Mouse (Mus musculus) liver, embryonic 16.5 days (tissue): Measurements from ENCODE around the gene Olfr1044. TPM values are rescaled to one million over a fixed set of nuclear protein-coding genes. Genes with fewer than 3 reads are reported as not detected.

ENCODE experiments used
- ATAC-seq: fragments of 200-750 bp; cut with Nextera tagmentation; 2 replicates; pipeline ENCODE4 v1.8.0; 2017; ENCODE audit warnings: low read depth, mild to moderate bottlenecking, moderate number of reproducible peaks, moderate library complexity
- H3K27ac ChIP-seq: fragments of 300-500 bp; sonication (generic); 2 replicates; pipeline ENCODE4 v1.5.1; 2014; ENCODE audit warnings: mild to moderate bottlenecking, low read length
- H3K27me3 ChIP-seq: fragments of 300-500 bp; sonication (generic); 2 replicates; pipeline ENCODE4 v1.6.1; 2014; ENCODE audit warnings: low read depth, low read length, mixed read lengths; ENCODE audit not compliant: control insufficient read depth, insufficient read depth
- H3K36me3 ChIP-seq: fragments of 300-500 bp; sonication (generic); 2 replicates; pipeline ENCODE4 v1.6.1; 2014; ENCODE audit warnings: mild to moderate bottlenecking; ENCODE audit not compliant: control insufficient read depth, insufficient read depth
- H3K4me1 ChIP-seq: fragments of 300-500 bp; sonication (generic); 2 replicates; pipeline ENCODE4 v1.6.1; 2014; ENCODE audit warnings: low read depth, low read length, mixed read lengths; ENCODE audit not compliant: control insufficient read depth
- H3K4me2 ChIP-seq: fragments of 300-500 bp; sonication (generic); 2 replicates; pipeline ENCODE4 v1.6.1; 2014; ENCODE audit warnings: low read depth, low read length, mixed read lengths
- H3K4me3 ChIP-seq: fragments of 300-500 bp; sonication (generic); 2 replicates; pipeline ENCODE4 v1.5.1; 2014; ENCODE audit warnings: low read depth, mild to moderate bottlenecking, low read length
- H3K9ac ChIP-seq: fragments of 300-500 bp; sonication (generic); 2 replicates; pipeline ENCODE4 v1.6.1; 2014; ENCODE audit warnings: low read depth, low read length
- H3K9me3 ChIP-seq: fragments of 300-500 bp; sonication (generic); replicated peaks from 2 replicates; pipeline ENCODE4 v1.6.1; 2016; ENCODE audit warnings: low read length; ENCODE audit not compliant: control insufficient read depth
- whole genome bisulfite sequencing: fragments of 180-500 bp; shearing (Covaris S2); extraction: QIAGEN DNeasy Blood & Tissue Kit; methylation state at CpG from one replicate; pipeline ENCODE4 v1.1.7; 2014; ENCODE audit not compliant: insufficient replicate concordance; 5-methylcytosine and 5-hydroxymethylcytosine counted together
- polyA plus RNA-seq: library from polyadenylated mRNA; unstranded; fragments of >200 nt; fragmentation: Nextera tagmentation; extraction: Ambion mirVana; gene quantifications from 2 replicates; pipeline ENCODE4 v1.2.1, GENCODE M21; 2015

Olfr1044 gene
- polyA plus RNA-seq, 1 experiment from 2014 or later = not detected

DNA sequence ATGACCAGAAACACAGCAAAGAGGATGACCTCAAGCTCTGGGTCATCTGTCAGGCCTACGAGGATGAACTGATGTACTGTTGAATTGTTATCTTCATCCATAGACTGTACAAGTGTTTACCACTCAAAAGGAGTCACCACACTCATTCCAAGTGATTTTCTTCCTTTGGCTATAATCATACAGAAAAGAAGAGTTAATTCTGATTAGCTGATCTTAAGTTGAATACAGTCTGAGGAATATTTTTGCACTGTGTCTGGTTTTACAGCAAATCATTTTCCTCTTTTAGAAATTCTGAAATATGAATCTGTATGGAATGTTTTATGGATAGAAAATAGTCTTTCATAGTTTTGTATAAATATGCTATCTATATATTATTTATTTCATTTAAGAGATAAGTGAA, 31.0 kb downstream of the Olfr1044 start, which contains the start of gene Olfr1040:
Gene Olfr1040, minus strand, starts transcription at position 101 of the 400 bp plus-strand sequence.
- Histone ChIP-seq H3K27ac (no peak within 1 kb of the TSS), H3K36me3 (no peaks in the 10 kb centered on the region), H3K4me2 (no peak within 1 kb of the TSS), H3K27me3 (no peaks in the 10 kb centered on the region), H3K9ac (no peak within 1 kb of the TSS), H3K4me1 (no peaks in the 10 kb centered on the region), H3K9me3 (no peaks in the 10 kb centered on the region), H3K4me3 (no peak within 1 kb of the TSS)
- no peak for ATAC-seq
- 67% methylated on average over 1 of the region's 1 CpGs for WGBS

DNA sequence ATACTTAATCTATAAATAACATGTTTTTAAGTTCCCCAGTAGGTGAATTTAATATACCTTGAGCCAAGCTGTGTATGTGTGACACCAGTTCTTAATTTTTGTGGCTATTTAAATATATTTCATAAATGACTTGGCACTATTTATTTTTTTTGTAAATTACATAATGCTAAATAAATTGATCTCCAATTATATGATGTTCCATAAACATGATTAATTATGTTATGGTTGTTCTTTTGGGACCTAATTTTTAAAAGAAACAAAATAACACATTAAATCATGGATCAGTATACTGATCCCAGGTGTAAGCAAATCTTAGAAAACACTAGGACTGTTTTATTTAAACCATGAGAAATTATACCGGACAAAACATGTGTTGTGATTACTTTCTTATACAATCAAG, 41.8 kb downstream of the Olfr1044 start, which contains the start of gene Olfr1039:
Gene Olfr1039, minus strand, starts transcription at position 101 of the 400 bp plus-strand sequence.
- no peak for ATAC-seq
- Histone ChIP-seq H3K9me3 (no peaks in the 10 kb centered on the region), H3K9ac (no peak within 1 kb of the TSS), H3K27ac (no peak within 1 kb of the TSS), H3K4me2 (no peak within 1 kb of the TSS), H3K27me3 (no peaks in the 10 kb centered on the region), H3K36me3 (no peaks in the 10 kb centered on the region), H3K4me1 (no peaks in the 10 kb centered on the region), H3K4me3 (no peak within 1 kb of the TSS)
- 73% methylated on average over 1 of the region's 1 CpGs for WGBS

Other genes with a start within 250 kb of the Olfr1044 start
- not detected in 2 replicates for gene Olfr1028, start 227.4 kb downstream of the Olfr1044 start, polyA plus RNA-seq
- gene Olfr1029, start 203.9 kb downstream of the Olfr1044 start, polyA plus RNA-seq = not detected in 2 replicates
- not detected in 2 replicates for gene Olfr1030, start 198.5 kb downstream of the Olfr1044 start, polyA plus RNA-seq
- not detected in 2 replicates for gene Olfr1031, start 187.5 kb downstream of the Olfr1044 start, polyA plus RNA-seq
- gene Olfr1032, start 172.3 kb downstream of the Olfr1044 start, polyA plus RNA-seq = not detected in 2 replicates
- 1.1 and 1.5 TPM in 2 replicates for gene Olfr1033, start 157.2 kb downstream of the Olfr1044 start, polyA plus RNA-seq
- gene Olfr1034, start 132.0 kb downstream of the Olfr1044 start, polyA plus RNA-seq = 0.05 and 0.06 TPM in 2 replicates
- not detected in 2 replicates for gene Olfr1036, start 103.8 kb downstream of the Olfr1044 start, polyA plus RNA-seq
- not detected in 2 replicates for gene Olfr1037, start 90.4 kb downstream of the Olfr1044 start, polyA plus RNA-seq
- gene Olfr1039, start 41.9 kb downstream of the Olfr1044 start, polyA plus RNA-seq = not detected in 2 replicates
- not detected in 2 replicates for gene Olfr1040, start 31.1 kb downstream of the Olfr1044 start, polyA plus RNA-seq
- gene Olfr1042, start 16.0 kb downstream of the Olfr1044 start, polyA plus RNA-seq = not detected in 2 replicates
- gene Olfr1043, start 10.3 kb downstream of the Olfr1044 start, polyA plus RNA-seq = not detected in 2 replicates
- gene Olfr52, start 7.9 kb upstream of the Olfr1044 start, polyA plus RNA-seq = not detected in 2 replicates
- gene Olfr1045, start 25.2 kb upstream of the Olfr1044 start, polyA plus RNA-seq = not detected in 2 replicates
- not detected in 2 replicates for gene Olfr1046, start 41.5 kb upstream of the Olfr1044 start, polyA plus RNA-seq
- gene Olfr1047, start 53.6 kb upstream of the Olfr1044 start, polyA plus RNA-seq = not detected in 2 replicates
- not detected in 2 replicates for gene Olfr1048, start 62.5 kb upstream of the Olfr1044 start, polyA plus RNA-seq
- not detected in 2 replicates for gene Olfr1049, start 80.5 kb upstream of the Olfr1044 start, polyA plus RNA-seq
- gene Olfr1051, start 101.3 kb upstream of the Olfr1044 start, polyA plus RNA-seq = not detected in 2 replicates
- not detected in 2 replicates for gene Olfr1052, start 114.6 kb upstream of the Olfr1044 start, polyA plus RNA-seq
- not detected in 2 replicates for gene Olfr1053, start 137.5 kb upstream of the Olfr1044 start, polyA plus RNA-seq
- gene Olfr1054, start 157.6 kb upstream of the Olfr1044 start, polyA plus RNA-seq = not detected in 2 replicates
- gene Olfr1055, start 172.5 kb upstream of the Olfr1044 start, polyA plus RNA-seq = not detected in 2 replicates
- gene Olfr1056, start 184.6 kb upstream of the Olfr1044 start, polyA plus RNA-seq = not detected in 2 replicates
- gene Olfr1057, start 200.6 kb upstream of the Olfr1044 start, polyA plus RNA-seq = not detected in 2 replicates
- not detected in 2 replicates for gene Olfr1058, start 210.7 kb upstream of the Olfr1044 start, polyA plus RNA-seq
- not detected in 2 replicates for gene Olfr1061, start 236.2 kb upstream of the Olfr1044 start, polyA plus RNA-seq
- not detected in 2 replicates for gene Olfr1062, start 248.9 kb upstream of the Olfr1044 start, polyA plus RNA-seq